Mouse (Mus musculus): ENCODE data around the gene Slc25a25.

GRCm38 (mm10) chr2:32458300-32458699 lies 7.1 kb upstream of the Slc25a25 start:
- no peak for TF ChIP-seq CTCF (IDR thresholded peaks at IDR 0.05; ENCODE audit: insufficient read depth, low read length)
- no peak for TF ChIP-seq POLR2A (IDR thresholded peaks at IDR 0.05; ENCODE audit: borderline replicate concordance, extremely low read depth, low read depth, low read length)

All from lung, adult 2 months (tissue).